Mouse (Mus musculus): Measurements from ENCODE around the gene 4930412O13Rik. TPM values are rescaled to one million over a fixed set of nuclear protein-coding genes. Genes with fewer than 3 reads are reported as not detected.

Gene 4930412O13Rik
- polyA plus RNA-seq, 1 experiment from 2014 or later = not detected

GRCm38 (mm10) chr2:9875220-9875619 lies 5.8 kb upstream of the 4930412O13Rik start:
- no peak overlapping the region for H3K4me3 ChIP-seq (ENCODE audit: low read depth, low read length)
- H3K4me1 ChIP-seq (ENCODE audit: insufficient read depth, low read depth, low read length) = no peaks in the 10 kb centered on the region
- peaks cover 34% of the 10 kb centered on the region for H3K27me3 ChIP-seq (replicated peaks; ENCODE audit: insufficient read depth, low read length)
- H3K9ac ChIP-seq (replicated peaks; ENCODE audit: low read depth) = no peak overlapping the region
- no peaks in the 10 kb centered on the region for H3K9me3 ChIP-seq (ENCODE audit: low read length)
- H3K36me3 ChIP-seq (ENCODE audit: insufficient read depth, low read length) = no peaks in the 10 kb centered on the region
- no peak for DNase-seq (ENCODE audit: low spot score)
- no peak for TF ChIP-seq EP300 (IDR thresholded peaks at IDR 0.05)
- TF ChIP-seq CTCF (IDR thresholded peaks at IDR 0.05) = no peak
- no peak overlapping the region for H3K27ac ChIP-seq (ENCODE audit: low read length)
- WGBS = 34% methylated on average over 4 of the region's 4 CpGs
- H3K4me2 ChIP-seq (replicated peaks; ENCODE audit: low read depth, low read length) = no peak overlapping the region
- ATAC-seq = no peak

- Histone ChIP-seq H3K27me3 (replicated peaks; ENCODE audit: insufficient read depth, low read length) (peaks cover 40% of the 10 kb centered on the region), H3K36me3 (ENCODE audit: insufficient read depth, low read length) (no peaks in the 10 kb centered on the region), H3K9ac (replicated peaks; ENCODE audit: low read depth) (no peak overlapping the region), H3K4me1 (ENCODE audit: insufficient read depth, low read depth, low read length) (0 out of 2 replicates have a peak, but pooled peaks cover under 1% of the 10 kb centered on the region), H3K4me3 (ENCODE audit: low read depth, low read length) (no peak overlapping the region), H3K9me3 (ENCODE audit: low read length) (no peaks in the 10 kb centered on the region), H3K4me2 (replicated peaks; ENCODE audit: low read depth, low read length) (no peak overlapping the region; the same call in 1 of the 2 replicates), H3K27ac (ENCODE audit: low read length) (no peak overlapping the region)
- ATAC-seq = no peak
- DNase-seq (ENCODE audit: low spot score) = no peak
- 49% methylated on average over 12 of the region's 12 CpGs for WGBS
- TF ChIP-seq EP300 (IDR thresholded peaks at IDR 0.05) (no peak), CTCF (IDR thresholded peaks at IDR 0.05) (no peak)
Measured at GRCm38 (mm10) chr2:9875676-9876357, 5.2 kb upstream of the 4930412O13Rik start.

DNA sequence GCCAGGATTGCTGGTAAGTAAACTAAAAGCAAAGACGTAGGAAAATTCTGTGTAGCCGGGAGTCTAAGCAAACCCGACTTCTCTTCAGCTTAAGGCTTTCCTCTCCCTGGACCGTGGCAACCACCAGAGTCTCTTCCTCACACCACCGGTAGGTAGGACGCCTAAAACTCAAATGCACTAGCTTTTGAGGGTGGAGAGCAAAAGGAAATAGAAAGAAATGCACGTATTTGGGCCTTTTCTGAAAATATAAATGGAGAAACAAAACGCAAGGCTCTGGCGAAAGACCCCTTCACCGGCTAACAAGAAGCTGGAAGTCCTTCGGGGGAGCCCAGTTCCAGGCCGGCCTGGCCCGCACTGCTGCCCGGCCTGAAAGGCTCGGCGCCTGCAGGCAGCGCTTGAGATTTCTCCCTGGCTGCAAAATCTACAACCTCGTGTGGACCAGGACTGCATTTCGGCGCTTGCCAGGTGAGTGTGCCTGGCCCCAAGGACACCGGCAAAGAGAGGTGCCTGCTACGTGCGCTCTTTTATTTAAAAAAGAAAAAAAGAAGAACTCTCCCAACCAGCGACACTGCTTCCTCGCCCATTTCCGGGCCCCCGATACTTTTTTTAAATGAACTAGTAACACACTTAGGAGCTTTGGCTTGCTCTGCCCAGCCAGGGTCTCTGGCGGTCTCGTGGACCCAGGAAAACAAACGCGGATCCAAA lies 4.3 kb upstream of the 4930412O13Rik start:
- DNase-seq (ENCODE audit: low spot score) = no peak
- TF ChIP-seq EP300 (IDR thresholded peaks at IDR 0.05) (no peak), CTCF (IDR thresholded peaks at IDR 0.05) (no peak)
- Histone ChIP-seq H3K9ac (replicated peaks; ENCODE audit: low read depth) (no peak overlapping the region), H3K4me3 (ENCODE audit: low read depth, low read length) (peak overlapping the region; percentile 55), H3K27ac (ENCODE audit: low read length) (no peak overlapping the region), H3K4me2 (replicated peaks; ENCODE audit: low read depth, low read length) (peak overlapping the region; percentile 97), H3K27me3 (replicated peaks; ENCODE audit: insufficient read depth, low read length) (peaks cover 49% of the 10 kb centered on the region), H3K4me1 (ENCODE audit: insufficient read depth, low read depth, low read length) (0 out of 2 replicates have a peak, but pooled peaks cover 6% of the 10 kb centered on the region), H3K9me3 (ENCODE audit: low read length) (no peaks in the 10 kb centered on the region), H3K36me3 (ENCODE audit: insufficient read depth, low read length) (no peaks in the 10 kb centered on the region)
- 12% methylated on average over 31 of the region's 31 CpGs for whole genome bisulfite sequencing
- ATAC-seq = no peak

DNA sequence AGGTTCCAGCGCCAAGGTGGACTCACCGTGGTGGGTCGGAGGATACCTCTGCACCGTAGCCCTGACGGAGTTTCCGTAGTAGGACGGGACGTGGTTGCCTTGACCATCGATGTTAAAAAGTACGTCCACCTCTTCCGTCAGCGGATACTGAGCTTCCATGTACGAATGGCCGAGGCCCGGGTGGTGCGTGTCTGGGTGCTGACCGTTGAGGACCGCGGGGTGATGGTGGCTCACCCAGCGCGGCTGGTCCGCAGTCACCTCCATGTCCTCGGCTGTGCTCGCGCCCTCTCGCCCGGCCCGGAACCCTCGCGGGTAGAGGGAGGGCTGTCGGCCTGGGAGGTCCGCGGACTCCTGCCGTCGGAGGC lies 3.7 kb upstream of the 4930412O13Rik start:
- H3K27me3 ChIP-seq (replicated peaks; ENCODE audit: insufficient read depth, low read length) = peaks cover 55% of the 10 kb centered on the region
- ATAC-seq (no peak), DNase-seq (ENCODE audit: low spot score) (no peak)
- no peaks in the 10 kb centered on the region for H3K36me3 ChIP-seq (ENCODE audit: insufficient read depth, low read length)
- H3K4me1 ChIP-seq (ENCODE audit: insufficient read depth, low read depth, low read length) = peaks cover 6% of the 10 kb centered on the region; the same call in 1 of the 2 replicates
- no peak overlapping the region for H3K27ac ChIP-seq (ENCODE audit: low read length)
- whole genome bisulfite sequencing = 1% methylated on average over 35 of the region's 35 CpGs
- H3K4me3 ChIP-seq (ENCODE audit: low read depth, low read length) = peak overlapping the region; percentile 55
- no peak overlapping the region for H3K9ac ChIP-seq (replicated peaks; ENCODE audit: low read depth)
- TF ChIP-seq EP300 (IDR thresholded peaks at IDR 0.05) = no peak
- TF ChIP-seq CTCF (IDR thresholded peaks at IDR 0.05) = no peak
- no peaks in the 10 kb centered on the region for H3K9me3 ChIP-seq (ENCODE audit: low read length)
- peak overlapping the region; percentile 97 for H3K4me2 ChIP-seq (replicated peaks; ENCODE audit: low read depth, low read length)

GRCm38 (mm10) chr2:9877966-9878563 lies 3.0 kb upstream of the 4930412O13Rik start:
- Histone ChIP-seq H3K4me2 (replicated peaks; ENCODE audit: low read depth, low read length) (peak overlapping the region; percentile 97), H3K4me1 (ENCODE audit: insufficient read depth, low read depth, low read length) (peaks cover 11% of the 10 kb centered on the region), H3K27ac (ENCODE audit: low read length) (no peak overlapping the region), H3K9ac (replicated peaks; ENCODE audit: low read depth) (no peak overlapping the region), H3K9me3 (ENCODE audit: low read length) (no peaks in the 10 kb centered on the region), H3K36me3 (ENCODE audit: insufficient read depth, low read length) (no peaks in the 10 kb centered on the region), H3K4me3 (ENCODE audit: low read depth, low read length) (peak overlapping the region; percentile 55), H3K27me3 (replicated peaks; ENCODE audit: insufficient read depth, low read length) (peaks cover 55% of the 10 kb centered on the region)
- TF ChIP-seq CTCF (IDR thresholded peaks at IDR 0.05) (no peak), EP300 (IDR thresholded peaks at IDR 0.05) (no peak)
- DNase-seq (ENCODE audit: low spot score) = no peak
- under 1% methylated on average over 19 of the region's 19 CpGs for WGBS
- ATAC-seq = no peak

DNA sequence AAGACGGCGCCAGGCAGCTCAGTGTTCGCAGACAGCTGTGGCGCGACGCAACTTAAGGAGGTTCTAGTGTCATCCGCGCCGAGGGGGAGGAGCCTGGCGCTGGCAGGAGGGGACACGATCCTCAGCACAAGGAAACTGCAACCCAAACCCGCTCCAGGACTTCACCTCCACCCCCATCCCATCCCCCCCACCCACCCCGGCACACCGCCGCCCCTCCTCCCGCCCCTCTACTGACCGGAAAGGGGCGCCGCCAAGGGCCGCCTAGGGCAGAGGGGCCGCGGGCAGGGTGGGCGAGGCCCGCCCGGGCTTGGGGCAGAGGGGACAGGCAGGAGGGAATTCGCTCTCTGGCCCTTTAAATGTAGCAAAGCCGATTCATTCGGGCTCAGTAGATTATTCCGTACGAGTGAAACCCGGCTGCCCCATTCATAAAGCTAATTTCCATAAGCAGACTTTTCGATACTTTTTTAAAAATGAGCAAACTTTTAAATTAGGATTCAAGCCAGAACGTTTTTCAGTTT lies 2.4 kb upstream of the 4930412O13Rik start:
- H3K4me2 ChIP-seq (replicated peaks; ENCODE audit: low read depth, low read length) = peak overlapping the region; percentile 97
- H3K4me1 ChIP-seq (ENCODE audit: insufficient read depth, low read depth, low read length) = peaks cover 11% of the 10 kb centered on the region
- peaks cover 55% of the 10 kb centered on the region for H3K27me3 ChIP-seq (replicated peaks; ENCODE audit: insufficient read depth, low read length)
- H3K27ac ChIP-seq (ENCODE audit: low read length) = no peak overlapping the region
- ATAC-seq (peak; percentile 20), DNase-seq (ENCODE audit: low spot score) (peak; percentile 63)
- H3K36me3 ChIP-seq (ENCODE audit: insufficient read depth, low read length) = no peaks in the 10 kb centered on the region
- H3K9ac ChIP-seq (replicated peaks; ENCODE audit: low read depth) = no peak overlapping the region
- H3K9me3 ChIP-seq (ENCODE audit: low read length) = no peaks in the 10 kb centered on the region
- peak overlapping the region; percentile 55 for H3K4me3 ChIP-seq (ENCODE audit: low read depth, low read length)
- WGBS = under 1% methylated on average over 32 of the region's 33 CpGs
- TF ChIP-seq EP300 (IDR thresholded peaks at IDR 0.05) (no peak), CTCF (IDR thresholded peaks at IDR 0.05) (no peak)

Data from lung, postnatal 0 days (tissue).